Mouse (Mus musculus): ENCODE measurements around the gene Slc5a6. TPM values are rescaled to one million over a fixed set of nuclear protein-coding genes. Genes with fewer than 3 reads are reported as not detected.
"Not testable (repeated sequence)": the region's sequence is repeated elsewhere in the genome, so short reads cannot be mapped to it uniquely, and the experiment has no call there.

Slc5a6 gene
- polyA plus RNA-seq, 1 experiment from 2014 or later = 12.7 TPM

DNA sequence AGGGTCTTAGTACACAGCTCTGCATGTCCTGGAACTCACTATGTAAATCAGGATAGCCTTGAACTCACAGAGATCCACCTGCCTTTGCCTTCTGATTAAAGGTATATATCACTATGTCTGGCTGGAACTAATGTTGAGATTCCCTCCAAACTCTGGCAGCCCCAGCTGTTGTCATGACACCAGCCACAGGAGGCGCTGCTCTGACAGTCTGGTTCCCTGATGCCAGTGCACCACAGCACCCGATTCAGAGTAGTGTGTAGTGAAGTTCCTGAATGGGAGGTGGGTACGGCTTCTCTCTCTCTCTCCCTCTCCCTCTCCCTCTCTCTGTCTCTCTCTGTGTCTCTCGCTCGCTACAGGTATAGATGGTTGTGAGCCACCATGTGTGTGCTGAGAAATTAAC lies 33.6 kb upstream of the Slc5a6 start:
- peaks cover 29% of the 10 kb centered on the region for H3K27me3 ChIP-seq (ENCODE audit: poor library complexity, severe bottlenecking)
- no peaks in the 10 kb centered on the region for H3K9me3 ChIP-seq
- peak; percentile 63 for DNase-seq (ENCODE audit: extremely low spot score, low spot score)
- H3K4me3 ChIP-seq = no peak overlapping the region
- peaks cover 22% of the 10 kb centered on the region for H3K36me3 ChIP-seq (replicated peaks)
- no peak overlapping the region for H3K27ac ChIP-seq
- H3K4me1 ChIP-seq = peaks cover 30% of the 10 kb centered on the region
- WGBS = 11% methylated on average over 5 of the region's 5 CpGs

DNA sequence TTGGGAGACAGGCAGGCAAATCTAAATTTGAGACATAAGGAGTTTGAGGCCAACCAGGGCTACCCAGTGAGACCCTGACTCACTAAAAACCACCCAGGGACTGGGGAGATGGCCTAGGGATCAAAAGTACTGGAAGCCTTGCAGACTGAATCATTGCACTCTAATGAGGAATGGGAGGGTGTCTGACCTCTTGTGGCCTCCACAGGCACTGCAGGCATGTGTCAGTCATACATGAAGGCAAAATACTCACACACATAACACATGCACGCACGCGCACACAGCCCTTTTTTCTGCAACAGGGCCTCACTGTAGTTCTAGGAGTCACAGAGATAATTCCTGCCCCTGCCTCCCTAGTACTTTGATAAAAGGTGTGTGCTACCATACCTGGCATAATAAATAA lies 32.7 kb upstream of the Slc5a6 start:
- Histone ChIP-seq H3K9me3 (no peaks in the 10 kb centered on the region), H3K27me3 (ENCODE audit: poor library complexity, severe bottlenecking) (peaks cover 19% of the 10 kb centered on the region), H3K4me3 (no peak overlapping the region), H3K36me3 (replicated peaks) (peaks cover 32% of the 10 kb centered on the region), H3K4me1 (peaks cover 26% of the 10 kb centered on the region), H3K27ac (no peak overlapping the region)
- DNase-seq (ENCODE audit: extremely low spot score, low spot score) = peak; percentile 50
- 70% methylated on average over 3 of the region's 3 CpGs for whole genome bisulfite sequencing

- 80% methylated on average over 3 of the region's 3 CpGs for WGBS
- H3K36me3 ChIP-seq (replicated peaks) = peaks cover 38% of the 10 kb centered on the region
- no peak for DNase-seq (ENCODE audit: extremely low spot score, low spot score)
Observed at GRCm38 (mm10) chr5:31080795-31081164, 32.1 kb upstream of the Slc5a6 start.

GRCm38 (mm10) chr5:31080059-31080794 lies 31.5 kb upstream of the Slc5a6 start:
- 87% methylated on average over 13 of the region's 13 CpGs for WGBS
- H3K36me3 ChIP-seq (replicated peaks) = peaks cover 43% of the 10 kb centered on the region
- no peak overlapping the region for H3K27ac ChIP-seq
- H3K4me3 ChIP-seq = no peak overlapping the region
- H3K4me1 ChIP-seq = peaks cover 23% of the 10 kb centered on the region
- H3K9me3 ChIP-seq = no peaks in the 10 kb centered on the region
- peaks cover 14% of the 10 kb centered on the region for H3K27me3 ChIP-seq (ENCODE audit: poor library complexity, severe bottlenecking)
- no peak for DNase-seq (ENCODE audit: extremely low spot score, low spot score)

More at GRCm38 (mm10) chr5:31080795-31081164, 32.1 kb upstream of the Slc5a6 start:
- H3K4me1 ChIP-seq = peaks cover 23% of the 10 kb centered on the region
- H3K27me3 ChIP-seq (ENCODE audit: poor library complexity, severe bottlenecking) = peaks cover 14% of the 10 kb centered on the region
- no peak overlapping the region for H3K4me3 ChIP-seq
- H3K9me3 ChIP-seq = no peaks in the 10 kb centered on the region
- H3K27ac ChIP-seq = no peak overlapping the region

DNA sequence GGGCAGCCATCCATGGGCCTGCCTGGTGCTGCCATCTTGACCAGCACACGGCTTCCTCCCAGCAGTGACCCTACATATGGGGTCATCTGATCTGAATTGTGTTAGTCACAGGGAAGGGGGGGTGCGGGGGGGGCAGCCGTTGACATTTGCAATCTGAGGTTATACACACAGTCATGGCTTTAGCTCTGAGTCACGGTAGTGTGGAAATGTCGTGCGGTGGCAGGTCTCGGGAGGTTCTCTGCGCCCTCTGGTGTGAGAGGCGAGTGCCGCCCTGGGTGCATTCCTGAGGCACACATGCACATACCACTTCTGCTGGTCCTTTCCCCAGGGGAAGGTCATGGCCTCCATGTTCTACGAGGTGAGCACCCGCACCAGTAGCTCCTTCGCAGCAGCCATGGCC lies 27.6 kb upstream of the Slc5a6 start:
- Histone ChIP-seq H3K4me3 (no peak overlapping the region), H3K36me3 (replicated peaks) (peaks cover 82% of the 10 kb centered on the region), H3K27me3 (ENCODE audit: poor library complexity, severe bottlenecking) (no peaks in the 10 kb centered on the region), H3K4me1 (no peaks in the 10 kb centered on the region), H3K27ac (no peak overlapping the region), H3K9me3 (no peaks in the 10 kb centered on the region)
- WGBS = 94% methylated on average over 13 of the region's 13 CpGs
- no peak for DNase-seq (ENCODE audit: extremely low spot score, low spot score)

DNA sequence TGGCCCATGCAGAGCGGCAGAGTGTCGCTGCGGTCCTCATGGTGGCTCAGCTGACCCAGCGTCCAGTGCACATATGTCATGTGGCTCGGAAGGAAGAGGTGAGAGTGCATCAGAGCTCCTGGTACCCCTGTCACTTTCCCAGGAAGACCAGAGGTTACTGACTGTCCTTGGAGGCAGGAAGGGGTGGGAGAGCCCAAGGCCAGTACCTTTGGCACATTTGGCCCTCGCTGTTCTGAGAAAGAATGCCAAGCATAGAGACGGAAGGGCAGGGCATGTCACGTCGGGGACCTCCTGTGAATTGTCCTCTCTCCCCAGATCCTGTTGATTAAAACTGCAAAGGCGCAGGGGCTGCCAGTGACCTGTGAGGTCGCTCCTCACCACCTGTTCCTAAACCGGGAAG lies 24.5 kb upstream of the Slc5a6 start:
- Histone ChIP-seq H3K4me1 (no peaks in the 10 kb centered on the region), H3K27ac (no peak overlapping the region), H3K9me3 (no peaks in the 10 kb centered on the region), H3K27me3 (ENCODE audit: poor library complexity, severe bottlenecking) (no peaks in the 10 kb centered on the region), H3K36me3 (replicated peaks) (peaks cover 100% of the 10 kb centered on the region), H3K4me3 (no peak overlapping the region)
- 92% methylated on average over 12 of the region's 12 CpGs for WGBS
- DNase-seq (ENCODE audit: extremely low spot score, low spot score) = no peak

GRCm38 (mm10) chr5:31071821-31072220 lies 23.1 kb upstream of the Slc5a6 start:
- Histone ChIP-seq H3K27me3 (ENCODE audit: poor library complexity, severe bottlenecking) (no peaks in the 10 kb centered on the region), H3K36me3 (replicated peaks) (peaks cover 100% of the 10 kb centered on the region), H3K4me3 (no peak overlapping the region), H3K9me3 (no peaks in the 10 kb centered on the region), H3K4me1 (no peaks in the 10 kb centered on the region), H3K27ac (no peak overlapping the region)
- DNase-seq (ENCODE audit: extremely low spot score, low spot score) = no peak
- 96% methylated on average over 11 of the region's 11 CpGs for WGBS

- no peak overlapping the region for H3K4me3 ChIP-seq
- WGBS = 95% methylated on average over 2 of the region's 2 CpGs
- H3K9me3 ChIP-seq = no peaks in the 10 kb centered on the region
- peaks cover 100% of the 10 kb centered on the region for H3K36me3 ChIP-seq (replicated peaks)
- no peak for DNase-seq (ENCODE audit: extremely low spot score, low spot score)
- no peaks in the 10 kb centered on the region for H3K4me1 ChIP-seq
- H3K27me3 ChIP-seq (ENCODE audit: poor library complexity, severe bottlenecking) = no peaks in the 10 kb centered on the region
- H3K27ac ChIP-seq = no peak overlapping the region
Observed at GRCm38 (mm10) chr5:31071059-31071458, 22.3 kb upstream of the Slc5a6 start.

DNA sequence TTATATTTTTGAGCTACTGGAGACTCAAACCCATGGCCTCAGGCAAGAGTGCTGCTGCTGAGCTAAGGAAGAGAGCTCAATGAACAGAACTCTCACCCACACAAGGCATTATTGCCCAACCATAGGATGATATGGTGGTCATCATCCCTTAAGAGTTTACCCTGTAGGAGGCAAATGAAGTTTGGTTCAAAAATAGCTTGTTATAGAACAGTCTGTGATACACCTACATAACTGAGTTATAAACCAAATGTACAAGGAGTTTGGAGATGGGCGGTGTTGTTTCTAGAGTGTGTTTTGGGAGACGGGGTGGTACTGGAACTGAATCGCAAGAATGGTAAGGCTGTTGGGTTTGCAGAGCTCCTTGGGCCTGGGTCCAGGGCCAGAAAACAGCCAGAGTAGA lies 21.1 kb upstream of the Slc5a6 start:
- H3K27ac ChIP-seq = no peak overlapping the region
- no peaks in the 10 kb centered on the region for H3K4me1 ChIP-seq
- WGBS = 98% methylated on average over 3 of the region's 3 CpGs
- no peaks in the 10 kb centered on the region for H3K27me3 ChIP-seq (ENCODE audit: poor library complexity, severe bottlenecking)
- H3K4me3 ChIP-seq = no peak overlapping the region
- no peak for DNase-seq (ENCODE audit: extremely low spot score, low spot score)
- H3K9me3 ChIP-seq = no peaks in the 10 kb centered on the region
- H3K36me3 ChIP-seq (replicated peaks) = peaks cover 100% of the 10 kb centered on the region

GRCm38 (mm10) chr5:31055216-31056140 lies 6.8 kb upstream of the Slc5a6 start:
- Histone ChIP-seq H3K36me3 (replicated peaks) (peaks cover 51% of the 10 kb centered on the region), H3K4me1 (peaks cover 37% of the 10 kb centered on the region), H3K27ac (peak overlapping the region; percentile 93), H3K9me3 (no peaks in the 10 kb centered on the region), H3K4me3 (peak overlapping the region; percentile 73), H3K27me3 (ENCODE audit: poor library complexity, severe bottlenecking) (no peaks in the 10 kb centered on the region)
- no peak for DNase-seq (ENCODE audit: extremely low spot score, low spot score)
- WGBS = 24% methylated on average over 19 of the region's 19 CpGs

GRCm38 (mm10) chr5:31054261-31055215 lies 5.8 kb upstream of the Slc5a6 start, which contains the start of gene Cad:
TSS of gene Cad (plus strand) at chr5:31054780.
- no peaks in the 10 kb centered on the region for H3K9me3 ChIP-seq
- WGBS = under 1% methylated on average over 64 of the region's 64 CpGs
- H3K4me1 ChIP-seq = peaks cover 42% of the 10 kb centered on the region
- H3K36me3 ChIP-seq (replicated peaks) = peaks cover 41% of the 10 kb centered on the region
- no peaks in the 10 kb centered on the region for H3K27me3 ChIP-seq (ENCODE audit: poor library complexity, severe bottlenecking)
- H3K4me3 ChIP-seq = peak within 1 kb of the TSS; percentile 73
- H3K27ac ChIP-seq = peak within 1 kb of the TSS; percentile 93
- DNase-seq (ENCODE audit: extremely low spot score, low spot score) = peak; percentile 95

DNA sequence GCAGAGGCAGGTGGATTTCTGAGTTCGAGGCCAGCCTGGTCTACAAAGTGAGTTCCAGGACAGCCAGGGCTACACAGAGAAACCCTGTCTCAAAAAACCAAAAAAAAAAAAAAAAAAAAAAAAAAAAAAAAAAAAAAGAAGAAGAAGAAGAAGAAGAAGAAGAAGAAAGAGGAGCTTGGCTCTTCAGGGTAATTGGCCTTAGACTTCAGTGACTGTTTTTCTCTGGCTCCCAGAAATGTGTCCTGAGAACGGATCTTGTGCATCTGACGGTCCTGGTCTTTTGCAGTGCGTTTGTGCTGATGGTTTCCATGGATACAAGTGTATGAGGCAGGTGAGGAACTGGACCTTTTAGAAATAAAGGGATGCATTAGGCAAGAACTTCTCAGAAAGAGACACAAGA lies 5.0 kb upstream of the Slc5a6 start:
- peaks cover 48% of the 10 kb centered on the region for H3K4me1 ChIP-seq
- H3K36me3 ChIP-seq (replicated peaks) = peaks cover 33% of the 10 kb centered on the region
- not testable (repeated sequence) for H3K9me3 ChIP-seq; DNase-seq (ENCODE audit: extremely low spot score, low spot score); H3K27me3 ChIP-seq (ENCODE audit: poor library complexity, severe bottlenecking)
- peak overlapping the region; percentile 93 for H3K27ac ChIP-seq
- H3K4me3 ChIP-seq = peak overlapping the region; percentile 73
- 64% methylated on average over 4 of the region's 4 CpGs for WGBS

All from forebrain, embryonic 10.5 days (tissue).